Mouse (Mus musculus) testis, postnatal 10 days (tissue): ENCODE measurements around the gene Zfp451.
"Not testable (repeated sequence)": the region's sequence is repeated elsewhere in the genome, so short reads cannot be mapped to it uniquely, and the experiment has no call there.

ENCODE experiments used
- DNase-seq: peaks from one replicate; pipeline ENCODE4 v3.0.0; 2021; ENCODE audit warnings: low spot score

Gene Zfp451

DNA sequence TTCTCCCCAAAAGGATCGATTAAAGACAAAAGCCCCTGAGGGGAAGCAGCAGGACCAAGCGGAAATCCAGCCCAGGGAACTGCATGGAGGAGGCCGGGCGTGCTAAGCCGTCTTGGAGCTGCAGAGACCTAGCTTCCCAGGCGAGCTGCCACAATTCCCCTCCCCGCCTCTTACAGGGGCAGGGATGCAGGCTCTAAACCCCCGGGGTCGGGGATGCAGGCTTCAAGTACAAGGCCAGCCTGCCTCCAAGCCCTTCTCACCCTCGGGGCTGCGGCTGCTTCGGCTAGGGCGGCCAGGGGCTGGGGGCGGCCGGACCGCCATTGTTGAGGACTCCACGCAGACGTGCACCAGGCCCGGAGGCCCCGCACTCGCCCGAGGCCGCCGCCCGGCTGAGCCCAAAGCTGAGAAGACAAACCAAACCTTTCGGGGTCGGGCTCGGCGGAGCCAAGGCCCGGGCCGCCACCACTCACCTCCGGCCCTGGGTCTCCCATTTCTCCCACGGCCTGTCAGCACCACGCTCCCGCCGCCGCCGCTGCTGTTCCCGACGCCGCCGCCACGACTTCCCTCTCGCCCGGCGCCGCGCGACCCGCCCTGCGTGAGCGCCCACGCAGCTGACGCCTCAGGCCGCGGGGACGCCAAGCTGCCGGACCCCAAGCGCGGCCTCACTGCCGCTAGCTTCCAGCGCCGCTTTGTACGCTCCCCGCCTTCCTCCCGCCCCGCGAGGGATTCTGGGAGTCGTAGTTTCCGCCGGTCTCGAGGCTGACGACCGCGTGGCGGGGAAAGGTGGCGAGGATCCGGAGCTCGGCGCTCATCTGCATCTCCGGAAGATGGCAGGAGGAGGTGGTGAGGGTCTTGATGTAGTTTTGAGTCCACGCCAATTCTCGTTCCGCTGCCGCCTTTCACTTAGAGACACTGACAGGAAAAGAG is at the start of gene Zfp451:
Gene Zfp451 (minus strand): TSS at position 728 of the 927 bp plus-strand sequence.
- peak; percentile 95 for DNase-seq

DNA sequence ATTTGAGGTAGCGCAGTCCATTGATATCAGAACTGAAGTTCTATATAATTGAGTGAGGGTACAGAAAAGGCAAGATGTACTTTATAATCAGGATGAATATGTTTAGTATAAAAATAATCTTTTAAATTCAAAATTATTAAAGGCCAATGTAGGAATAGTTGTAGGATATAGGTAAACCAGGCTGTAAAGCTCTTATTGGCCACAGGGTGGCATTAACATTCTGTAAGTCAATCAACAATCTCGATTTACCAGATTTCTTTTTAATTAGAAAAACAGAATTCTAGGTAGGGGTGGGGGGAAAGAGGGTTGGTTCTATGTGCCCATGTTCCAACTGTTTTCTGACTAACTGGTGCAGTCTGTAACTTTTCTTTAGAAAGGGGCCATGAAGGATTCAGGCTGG is 32.4 kb upstream of the Zfp451 start:
- DNase-seq: no peak

DNA sequence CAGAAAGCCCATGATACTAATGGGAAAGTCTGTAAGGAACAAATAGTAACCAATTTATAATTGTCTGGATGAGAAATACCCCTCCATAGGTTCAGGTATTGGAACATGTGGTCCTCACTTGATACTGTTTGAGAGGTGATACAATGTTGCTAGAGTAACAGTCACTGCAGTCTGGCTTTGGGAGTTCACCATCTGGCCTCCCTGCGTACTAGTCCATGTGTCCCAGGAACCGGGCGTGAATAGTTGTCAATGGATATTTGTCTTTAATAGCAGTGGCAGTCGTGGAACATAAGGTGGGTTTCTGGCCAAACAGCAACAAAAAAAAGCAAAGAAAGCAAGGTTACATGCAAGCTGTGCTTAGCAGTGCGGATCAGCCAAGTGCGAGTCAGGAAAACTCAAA is 29.4 kb upstream of the Zfp451 start:
- DNase-seq: no peak

DNA sequence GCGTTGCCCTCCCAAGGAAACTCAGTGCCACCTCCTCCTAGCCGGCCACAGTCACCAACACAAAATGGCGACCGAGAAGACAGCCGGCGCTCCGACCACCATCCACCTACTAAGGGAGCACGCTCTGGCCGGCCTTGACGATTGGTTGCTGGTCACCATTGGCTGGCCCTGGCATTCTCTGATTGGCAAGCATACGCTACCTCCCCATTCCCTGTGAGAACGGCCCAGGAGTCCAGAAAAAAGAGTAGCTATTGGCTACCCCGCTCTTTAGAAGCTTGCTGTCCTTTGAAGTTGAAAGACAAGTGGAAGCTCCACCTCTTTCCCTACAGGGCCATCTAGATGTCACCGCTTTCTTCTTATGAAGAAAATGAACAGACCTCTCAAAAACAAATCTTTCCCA is 24.6 kb upstream of the Zfp451 start:
- not testable (repeated sequence) for DNase-seq

DNA sequence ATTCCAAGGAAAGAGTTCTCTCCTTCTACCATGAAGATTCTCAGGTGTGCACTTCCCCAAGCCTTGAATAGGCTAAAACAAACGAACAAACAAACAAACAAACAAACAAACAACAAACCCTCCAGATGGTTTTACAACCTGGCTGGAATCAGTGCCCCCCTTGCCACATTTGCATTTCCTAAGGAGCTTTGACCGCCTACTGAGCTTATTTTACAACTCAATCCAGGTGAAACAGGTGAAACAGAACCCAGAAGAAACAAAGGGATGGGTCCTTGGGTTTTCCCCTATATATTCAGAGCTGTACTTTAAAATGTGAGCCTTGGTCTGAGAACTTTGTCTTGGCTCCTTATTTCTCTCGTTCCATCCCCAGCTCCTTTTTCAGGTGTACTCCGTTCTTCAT is 16.2 kb upstream of the Zfp451 start:
- DNase-seq: no peak

DNA sequence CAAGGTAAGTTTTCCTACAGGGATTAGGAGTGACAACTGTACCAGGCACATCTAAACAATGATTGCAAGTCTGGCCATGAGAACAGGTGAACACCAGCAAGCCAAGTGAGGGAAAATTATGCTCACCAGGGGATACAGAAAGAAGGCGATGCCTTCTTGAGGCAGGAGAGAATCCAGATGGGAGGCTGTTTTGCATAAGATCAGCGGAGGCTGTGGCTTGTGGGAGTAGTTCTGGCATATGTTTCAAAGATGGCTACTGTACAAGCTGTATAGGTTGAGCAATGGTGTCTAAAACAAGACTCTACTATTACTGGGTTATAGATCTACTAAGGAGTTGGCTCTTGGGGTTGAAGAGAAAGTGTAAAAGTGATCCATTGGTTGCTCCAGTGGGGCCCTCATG is 3.5 kb upstream of the Zfp451 start:
- no peak for DNase-seq

DNA sequence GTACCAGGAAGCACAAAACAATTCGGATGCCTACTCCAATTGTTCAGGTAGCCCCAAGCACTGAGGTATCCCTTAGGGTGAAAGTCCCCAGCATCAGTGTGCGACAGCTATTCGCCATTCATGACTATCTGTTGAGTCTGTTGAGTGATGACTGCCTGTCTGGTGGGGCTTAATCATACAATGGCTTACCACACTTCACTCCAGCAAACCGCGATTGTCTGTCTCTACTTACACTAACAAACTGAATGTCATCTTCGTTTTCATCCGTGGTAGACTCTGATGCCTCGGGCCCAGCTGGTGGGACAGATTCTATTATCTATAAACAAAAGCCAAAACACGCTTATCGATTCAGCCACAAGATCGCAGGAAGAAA is 914 bp downstream of the Zfp451 start:
- DNase-seq: no peak

DNA sequence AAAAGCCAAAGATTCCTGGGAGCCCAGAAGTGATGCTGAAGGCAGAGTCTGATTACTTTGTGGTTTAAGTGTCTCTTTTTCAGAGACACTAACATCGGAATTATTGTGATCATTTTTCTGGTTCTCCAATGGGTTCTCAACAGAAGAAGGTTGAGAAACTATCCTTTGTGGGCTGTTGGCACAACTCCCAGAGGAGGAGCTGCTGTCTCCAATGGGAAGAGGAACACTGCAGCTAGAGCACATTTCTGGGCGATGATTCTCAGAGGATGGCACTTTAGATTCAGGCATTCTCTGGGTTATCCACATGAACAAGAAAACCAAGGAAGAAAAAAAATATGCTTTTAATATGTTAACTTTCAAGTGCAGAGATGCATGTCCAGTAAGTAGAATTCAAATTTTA is 11.1 kb downstream of the Zfp451 start:
- no peak for DNase-seq

DNA sequence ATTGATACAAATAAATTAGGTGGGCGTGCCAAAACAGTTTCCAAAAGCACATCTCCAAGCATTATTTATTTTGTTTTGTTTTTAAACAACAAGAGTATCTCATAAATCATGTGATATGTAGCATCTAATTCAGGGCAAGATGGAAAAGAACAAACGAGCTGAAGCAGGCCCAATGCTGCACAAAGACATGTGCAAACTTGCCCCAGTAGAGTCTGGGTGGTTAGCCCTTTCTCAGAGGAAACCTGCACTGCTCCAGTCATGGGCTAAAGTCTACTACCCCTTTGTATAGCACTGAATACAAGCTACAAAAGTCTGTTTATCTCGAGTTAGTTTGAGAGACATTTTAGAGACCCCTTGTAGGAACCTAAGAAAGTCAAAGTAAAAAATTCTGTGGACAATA is 14.8 kb downstream of the Zfp451 start:
- no peak for DNase-seq

DNA sequence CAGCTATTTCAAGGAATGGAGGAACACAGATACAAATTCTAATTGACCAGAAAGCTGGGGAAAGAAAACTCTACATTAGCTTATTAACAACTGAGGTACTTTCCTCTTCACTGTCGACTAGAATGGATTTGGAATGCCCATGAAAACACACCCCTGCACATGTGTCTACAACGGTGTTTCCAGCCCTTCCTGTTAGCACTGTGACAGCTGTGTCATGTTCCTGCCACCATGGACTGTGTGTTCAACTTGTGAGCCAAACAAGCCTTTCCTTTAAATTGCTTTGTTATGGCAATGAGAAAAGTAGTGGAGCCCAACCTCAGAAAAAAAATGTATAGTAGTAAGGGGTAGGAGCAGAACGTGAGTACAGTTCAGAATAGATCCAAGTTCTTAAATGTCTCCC is 25.9 kb downstream of the Zfp451 start:
- no peak for DNase-seq

DNA sequence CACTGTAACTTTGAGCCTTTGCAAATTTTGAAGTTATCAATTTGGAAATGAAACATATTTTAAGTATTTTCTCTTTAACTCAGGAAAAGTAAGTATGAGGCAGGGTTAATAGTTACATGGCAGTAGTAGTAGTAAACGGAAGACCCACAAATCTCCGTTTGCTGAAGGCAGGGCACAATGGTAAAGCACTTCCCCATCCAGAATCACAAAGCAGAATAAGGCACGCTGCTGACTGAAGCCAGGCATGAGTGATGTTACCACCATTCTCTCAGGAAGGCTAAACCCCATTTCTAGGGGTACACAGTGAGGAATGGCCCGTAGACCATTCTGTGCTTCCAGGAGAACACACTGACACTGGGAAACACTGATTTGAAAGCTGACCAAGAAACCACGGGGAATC is 26.3 kb downstream of the Zfp451 start:
- DNase-seq: no peak

DNA sequence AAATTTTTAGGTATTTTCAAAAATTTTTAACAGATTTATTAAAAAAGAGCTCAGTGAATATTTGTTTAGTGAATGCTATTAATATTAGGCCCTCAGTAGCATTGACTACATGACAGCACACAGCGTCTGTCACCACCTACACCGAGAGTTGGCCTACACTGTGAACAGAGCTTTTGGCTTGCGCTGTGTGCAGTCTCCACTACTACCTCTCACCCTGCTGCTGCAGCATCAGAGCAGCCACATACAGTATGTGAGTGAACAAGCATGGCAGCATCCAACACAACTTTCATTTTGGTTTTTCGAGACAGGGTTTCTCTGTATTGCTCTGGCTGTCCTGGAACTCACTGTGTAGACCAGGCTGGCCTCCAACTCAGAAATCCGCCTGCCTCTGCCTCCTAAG is 29.8 kb downstream of the Zfp451 start:
- DNase-seq: no peak

DNA sequence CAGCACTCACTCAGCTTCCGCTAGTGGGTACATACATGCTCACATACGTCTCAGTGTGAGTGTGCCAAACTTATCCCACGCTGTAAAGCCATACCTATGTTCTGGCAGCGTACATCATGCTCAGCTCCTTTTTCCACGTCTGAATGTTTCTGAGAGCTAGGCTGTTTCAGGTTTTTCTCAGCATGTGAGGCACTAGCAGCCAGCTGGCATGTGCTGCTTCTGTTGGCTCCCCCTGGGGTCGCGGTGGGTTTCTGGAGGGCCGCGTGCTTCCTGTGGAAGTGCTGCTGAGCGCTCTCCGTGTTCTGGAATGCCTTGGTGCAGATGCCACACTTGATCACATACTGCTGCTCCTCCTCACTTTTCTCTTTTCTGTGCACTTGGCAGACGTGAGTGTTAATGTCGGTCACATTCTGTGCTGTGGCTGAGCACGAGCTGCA is 38.2 kb downstream of the Zfp451 start:
- no peak for DNase-seq

DNA sequence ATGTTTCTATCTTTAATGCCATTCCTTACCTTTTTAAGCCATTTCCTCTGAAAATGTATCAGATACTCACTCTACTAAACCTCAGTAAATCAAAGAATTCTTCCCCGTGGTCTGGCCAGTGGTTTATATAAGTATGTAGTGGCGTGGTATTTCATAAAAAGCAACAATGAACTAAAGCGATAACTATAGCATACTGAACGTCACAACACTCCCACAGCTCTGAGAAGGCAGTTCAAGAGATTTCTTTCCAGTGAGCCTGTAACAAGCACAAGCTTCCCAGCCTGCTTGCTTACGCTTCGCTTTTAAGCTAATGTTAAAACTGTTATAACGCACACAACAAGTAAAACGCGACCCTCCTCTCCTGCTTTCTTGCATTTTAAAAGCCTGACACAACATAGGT is 42.3 kb downstream of the Zfp451 start:
- no peak for DNase-seq

DNA sequence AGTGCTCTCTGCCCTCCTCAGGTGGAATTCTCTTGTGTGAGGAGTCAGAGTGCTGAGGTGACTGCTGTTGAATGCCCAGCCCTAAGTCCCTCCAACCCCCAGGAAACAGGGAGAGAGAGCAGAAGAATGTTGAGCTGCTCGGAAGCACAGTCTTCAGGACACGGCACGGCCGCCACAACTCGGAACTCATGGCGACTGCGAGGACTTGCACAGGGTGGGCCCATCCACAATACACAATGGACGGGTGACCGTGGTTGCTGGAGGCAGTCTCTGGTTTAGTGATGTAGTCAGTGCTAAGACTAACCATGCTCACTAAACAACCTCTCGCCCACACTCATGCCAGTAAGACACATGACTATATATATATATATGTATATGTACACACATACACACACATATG is 42.8 kb downstream of the Zfp451 start:
- no peak for DNase-seq

DNA sequence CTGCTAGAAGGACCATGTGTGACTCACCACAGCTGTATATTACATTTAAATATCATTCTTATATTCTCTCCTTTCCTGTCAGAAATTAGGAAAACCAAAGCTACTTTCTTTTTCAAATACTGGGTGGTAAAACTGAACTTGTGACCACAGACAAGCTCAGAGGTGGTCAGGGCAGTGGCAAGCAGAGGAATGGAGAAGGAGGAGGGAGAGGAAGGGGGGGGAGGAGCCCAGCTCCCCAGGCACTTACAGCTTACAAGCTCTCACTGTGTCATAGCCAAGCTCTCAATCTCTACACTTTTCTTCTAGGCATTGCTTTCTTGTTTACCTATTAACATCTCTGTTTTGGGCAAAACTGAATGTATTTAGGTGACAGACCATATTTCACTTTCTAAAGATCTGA is 45.6 kb downstream of the Zfp451 start:
- no peak for DNase-seq

DNA sequence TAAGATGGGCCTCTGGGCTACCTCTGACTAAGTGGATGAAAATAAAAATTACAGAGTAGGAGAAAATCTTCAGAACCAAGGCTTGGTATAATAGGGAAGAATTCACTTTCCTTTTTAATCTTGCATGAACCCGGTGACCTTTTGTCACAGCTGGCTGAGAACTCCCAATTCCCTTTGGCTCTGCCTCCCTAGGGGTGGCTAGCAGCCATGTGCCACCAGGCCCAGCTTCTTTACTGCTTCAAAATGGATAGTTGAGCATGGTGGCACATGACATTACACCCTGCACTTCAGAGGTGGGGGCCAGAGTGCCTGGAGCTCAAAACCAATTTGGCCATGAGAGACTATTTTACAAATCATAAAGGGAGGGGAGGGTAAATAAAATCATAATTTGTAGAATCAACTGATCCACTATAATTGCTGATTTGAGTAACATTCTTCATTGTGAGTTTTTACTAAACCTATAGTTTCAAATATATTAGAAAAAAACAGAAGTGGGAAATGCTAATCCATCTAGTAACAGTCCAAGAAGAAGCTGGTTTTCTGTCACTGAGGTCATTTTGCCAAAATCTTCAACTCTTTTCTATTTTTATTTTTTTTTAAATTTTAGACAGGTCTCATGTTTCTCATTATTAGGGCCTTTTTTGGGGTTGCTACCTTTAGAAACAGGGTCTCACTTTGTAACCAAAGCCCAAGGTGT is 46.2 kb downstream of the Zfp451 start:
- DNase-seq: no peak

DNA sequence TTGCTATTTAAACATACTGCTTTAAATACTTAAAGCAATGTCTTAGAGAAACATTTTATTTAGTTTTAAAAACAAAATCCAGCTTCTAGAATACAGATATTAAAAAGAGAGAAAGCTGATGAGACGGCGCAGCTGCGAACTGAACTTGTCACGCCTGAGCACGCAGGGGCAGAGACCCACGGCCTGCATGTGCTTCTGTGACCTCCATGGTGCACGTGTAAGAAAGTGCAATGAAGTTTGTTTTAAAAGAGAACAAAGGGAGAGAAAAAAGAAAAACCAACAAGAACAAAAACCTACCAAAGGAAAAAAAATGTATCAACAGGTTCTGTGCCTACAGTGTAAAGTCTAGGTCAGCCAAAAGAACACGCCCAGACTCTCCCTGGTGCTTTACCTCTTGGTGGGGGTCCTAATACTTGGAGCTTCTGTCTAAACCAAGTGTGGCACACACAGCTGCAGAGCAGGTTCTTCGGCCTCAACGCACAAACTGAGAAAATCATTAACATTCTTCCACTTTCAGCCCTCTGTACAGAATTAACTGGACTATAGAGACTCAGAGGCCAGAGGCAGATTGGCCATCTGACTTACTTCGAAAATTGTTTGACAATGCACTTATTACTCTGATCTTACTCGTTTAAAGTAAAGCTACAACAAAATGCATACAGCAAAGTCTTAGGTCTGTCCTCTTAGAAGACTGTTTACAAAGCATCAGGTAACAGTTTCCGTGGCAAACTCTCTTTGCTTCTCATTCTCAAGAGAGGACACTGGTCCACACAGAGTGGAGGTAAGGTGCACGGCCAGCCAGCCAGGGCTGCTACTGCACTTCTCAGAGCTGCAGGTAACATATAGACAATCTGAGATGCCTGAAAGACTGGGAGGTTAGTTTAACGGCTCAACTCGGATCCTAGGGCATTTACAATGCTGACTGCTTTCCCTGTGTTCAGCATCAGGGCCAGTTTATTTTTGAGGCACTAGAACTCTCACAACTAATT is 47.6 kb downstream of the Zfp451 start:
- DNase-seq: no peak

DNA sequence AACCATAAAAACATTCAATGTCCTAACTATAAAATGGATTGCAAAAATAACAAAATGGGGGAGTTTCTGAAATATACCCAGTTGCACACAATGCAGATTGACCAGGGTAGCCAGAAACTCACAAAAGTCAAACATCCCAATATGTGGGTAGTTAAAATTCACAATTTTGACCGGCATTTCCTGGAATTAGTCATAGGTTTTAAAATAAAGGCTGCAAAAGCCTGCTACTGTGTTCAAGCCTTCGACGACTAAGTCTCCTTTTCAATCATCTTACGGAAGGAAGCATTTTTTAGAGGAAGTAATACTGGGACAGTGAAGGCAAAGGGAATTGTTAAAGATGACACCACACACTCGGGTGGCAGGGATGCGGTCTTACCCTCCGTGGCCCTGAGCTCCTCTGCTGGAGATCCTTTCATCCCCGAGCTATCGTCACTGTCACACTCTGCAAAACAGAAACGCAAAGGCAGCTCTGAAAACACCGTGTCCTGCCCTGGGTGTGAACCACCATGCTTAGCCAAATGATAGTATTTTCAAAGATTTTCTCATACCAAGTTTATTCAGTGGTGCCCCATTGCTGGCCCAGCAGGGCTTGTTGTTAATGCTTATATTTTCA is 48.8 kb downstream of the Zfp451 start:
- no peak for DNase-seq

DNA sequence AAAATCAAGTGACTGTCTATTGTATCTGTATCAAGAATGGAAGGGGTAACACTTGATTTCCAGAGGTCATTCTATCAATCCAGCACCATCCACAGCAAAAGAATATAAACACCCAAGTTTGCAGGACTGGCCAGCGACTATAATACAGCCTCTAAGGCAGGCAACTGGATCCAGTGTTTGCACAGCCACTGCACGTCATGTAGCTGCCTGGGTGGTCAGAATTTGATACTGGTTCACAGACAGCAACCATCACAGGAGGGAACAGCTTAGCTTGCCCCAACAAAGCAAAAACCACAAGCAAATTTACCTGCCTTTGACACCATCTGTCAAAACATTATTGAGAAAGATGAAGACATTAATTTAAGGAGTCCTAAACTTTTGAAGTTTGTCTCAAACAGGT is 50.6 kb downstream of the Zfp451 start:
- no peak for DNase-seq

DNA sequence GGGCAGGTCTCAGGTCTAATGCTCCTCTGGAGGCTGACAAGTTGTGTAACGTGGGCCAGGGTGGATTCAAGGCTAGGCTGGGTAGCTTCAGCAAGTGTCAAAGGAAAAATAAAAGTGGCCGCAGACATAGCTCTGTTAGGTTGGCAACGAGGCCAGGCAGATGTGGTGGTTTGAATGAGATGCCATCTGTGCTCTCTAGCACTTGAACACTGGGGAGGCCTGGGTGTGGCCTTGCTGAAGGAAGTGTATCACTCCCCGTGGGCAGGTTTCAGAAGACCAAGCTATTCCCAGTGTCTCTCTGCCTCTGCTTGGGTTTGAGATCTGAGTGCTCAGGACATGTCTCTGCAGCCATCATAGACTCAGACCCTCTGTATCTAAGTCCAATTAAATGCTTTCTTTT is 55.9 kb downstream of the Zfp451 start:
- DNase-seq: no peak

DNA sequence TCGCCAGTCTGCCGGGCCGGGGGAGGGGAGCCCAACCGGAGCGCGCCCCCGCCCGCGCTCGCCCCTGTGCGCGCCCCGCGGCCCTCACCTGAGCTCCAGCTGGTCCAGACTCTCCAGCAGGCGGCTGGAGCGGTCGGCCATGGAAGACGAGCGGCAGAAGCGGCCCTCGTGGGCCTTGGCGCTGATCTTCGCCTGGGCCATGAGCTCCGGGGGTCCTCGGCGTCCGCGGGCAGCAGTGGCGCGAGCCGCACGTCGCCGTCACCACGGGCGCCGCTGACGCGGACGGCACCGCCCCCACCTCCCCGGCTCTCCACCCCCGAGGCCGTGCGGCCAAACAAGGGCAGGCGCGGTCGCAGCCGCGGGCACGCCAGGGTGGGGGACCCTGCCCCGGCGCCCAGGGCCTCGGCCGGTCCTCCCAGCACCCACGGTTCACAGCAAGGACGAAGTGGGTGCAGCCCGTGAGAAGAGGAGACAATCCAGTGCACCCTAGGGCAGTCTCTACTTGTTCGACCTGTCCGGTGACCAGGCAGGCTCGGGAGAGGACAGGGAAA is 56.8 kb downstream of the Zfp451 start, which contains the start of gene Bag2:
Gene Bag2 (minus strand): TSS at position 305 of the 551 bp plus-strand sequence.
- DNase-seq: peak; percentile 79
